Mouse (Mus musculus): ENCODE results near the gene Dbnl. TPM values are rescaled to one million over a fixed set of nuclear protein-coding genes. Genes with fewer than 3 reads are reported as not detected.

The Dbnl gene
- 120 TPM for polyA plus RNA-seq (2021)

- H3K27me3 ChIP-seq = no peaks in the 10 kb centered on the region
- TF ChIP-seq CTCF (IDR thresholded peaks at IDR 0.05) = peak; percentile 95
- CTCF ChIA-PET = interaction anchor here (1.0 to 2.5 kb wide), 10 partner anchors 40 to 121 kb away, joined by 3 to 7 read pairs (median 4); partner anchors contain the start of gene Polm
- POLR2A ChIA-PET = interaction anchor here (1.3 kb wide), 1 partner anchor 9 kb away, joined by 3 read pairs; no protein-coding TSS in a partner anchor
- ATAC-seq (peak; percentile 90), DNase-seq (ENCODE audit: low read depth, low spot score) (peak; percentile 55)
- in situ Hi-C loops (cut with MboI; ENCODE audit: low pct_unique_long_range_greater_than_20kb) = loop anchor here (5.0 to 10.0 kb wide), 2 partner anchors 104 to 304 kb away; no protein-coding TSS in a partner anchor
Measured at GRCm38 (mm10) chr11:5788056-5789014, at the start of gene Dbnl. TSS of gene Dbnl (plus strand) at chr11:5788488.

- CTCF ChIA-PET = interaction anchor here (1.4 kb wide), 1 partner anchor 147 kb away, joined by 3 read pairs; no protein-coding TSS in a partner anchor
- in situ Hi-C loops (cut with MboI; ENCODE audit: low pct_unique_long_range_greater_than_20kb) = no loop called here
- ATAC-seq (no peak), DNase-seq (ENCODE audit: low read depth, low spot score) (no peak)
- TF ChIP-seq CTCF (IDR thresholded peaks at IDR 0.05) = no peak
- POLR2A ChIA-PET = interaction anchor here (0.7 kb wide), 1 partner anchor 9 kb away, joined by 5 read pairs; no protein-coding TSS in a partner anchor
- no peaks in the 10 kb centered on the region for H3K27me3 ChIP-seq
Measured at GRCm38 (mm10) chr11:5738888-5739632, 49.2 kb upstream of the Dbnl start.

- ChIA-PET CTCF (interaction anchor here (1.4 kb wide), 1 partner anchor 146 kb away, joined by 3 read pairs; no protein-coding TSS in a partner anchor), POLR2A (interaction anchor here (0.7 to 2.4 kb wide), 2 partner anchors 10 to 21 kb away, joined by 5 to 10 read pairs; no protein-coding TSS in a partner anchor)
- no peak for ATAC-seq
- no peak for DNase-seq (ENCODE audit: low read depth, low spot score)
- in situ Hi-C loops (cut with MboI; ENCODE audit: low pct_unique_long_range_greater_than_20kb) = no loop called here
- no peak for TF ChIP-seq CTCF (IDR thresholded peaks at IDR 0.05)
- no peaks in the 10 kb centered on the region for H3K27me3 ChIP-seq
Measured at GRCm38 (mm10) chr11:5739846-5740245, 48.4 kb upstream of the Dbnl start.

- DNase-seq (ENCODE audit: low read depth, low spot score) (no peak), ATAC-seq (peak; percentile 23)
- in situ Hi-C loops (cut with MboI; ENCODE audit: low pct_unique_long_range_greater_than_20kb) = no loop called here
- ChIA-PET POLR2A (interaction anchor here (1.0 to 2.4 kb wide), 3 partner anchors 8 to 52 kb away, joined by 3 to 10 read pairs (median 4); no protein-coding TSS in a partner anchor), CTCF (interaction anchor here (1.3 to 2.5 kb wide), 3 partner anchors 10 to 48 kb away, joined by 4 to 7 read pairs (median 7); partner anchors contain the start of gene Dbnl)
- no peak for TF ChIP-seq CTCF (IDR thresholded peaks at IDR 0.05)
- no peaks in the 10 kb centered on the region for H3K27me3 ChIP-seq
Measured at GRCm38 (mm10) chr11:5740599-5740964, 47.7 kb upstream of the Dbnl start.

- no peak for DNase-seq (ENCODE audit: low read depth, low spot score)
Measured at GRCm38 (mm10) chr11:5740965-5741627, 47.2 kb upstream of the Dbnl start.

GRCm38 (mm10) chr11:5742106-5742505 lies 46.2 kb upstream of the Dbnl start:
- ChIA-PET CTCF (interaction anchor here (0.7 to 2.5 kb wide), 7 partner anchors 10 to 211 kb away, joined by 3 to 7 read pairs (median 4); partner anchors contain the start of gene Dbnl), POLR2A (interaction anchor here (2.4 kb wide), 1 partner anchor 19 kb away, joined by 10 read pairs; no protein-coding TSS in a partner anchor)
- no peaks in the 10 kb centered on the region for H3K27me3 ChIP-seq
- in situ Hi-C loops (cut with MboI; ENCODE audit: low pct_unique_long_range_greater_than_20kb) = no loop called here
- TF ChIP-seq CTCF (IDR thresholded peaks at IDR 0.05) = peak; percentile 72
- DNase-seq (ENCODE audit: low read depth, low spot score) = no peak
- no peak for ATAC-seq

More at GRCm38 (mm10) chr11:5740965-5741627, 47.2 kb upstream of the Dbnl start:
- no peaks in the 10 kb centered on the region for H3K27me3 ChIP-seq
- ATAC-seq = peak; percentile 91
- CTCF ChIA-PET = interaction anchor here (0.7 to 2.5 kb wide), 6 partner anchors 9 to 212 kb away, joined by 3 to 7 read pairs (median 4); partner anchors contain the start of gene Dbnl
- POLR2A ChIA-PET = interaction anchor here (1.0 to 2.4 kb wide), 3 partner anchors 9 to 51 kb away, joined by 3 to 10 read pairs (median 4); no protein-coding TSS in a partner anchor
- no peak for TF ChIP-seq CTCF (IDR thresholded peaks at IDR 0.05)
- in situ Hi-C loops (cut with MboI; ENCODE audit: low pct_unique_long_range_greater_than_20kb) = no loop called here

- ChIA-PET POLR2A (interaction anchor here (1.2 kb wide), 1 partner anchor 18 kb away, joined by 4 read pairs; no protein-coding TSS in a partner anchor), CTCF (no interaction called here)
- no peak for TF ChIP-seq CTCF (IDR thresholded peaks at IDR 0.05)
- ATAC-seq (no peak), DNase-seq (ENCODE audit: low read depth, low spot score) (no peak)
- no peaks in the 10 kb centered on the region for H3K27me3 ChIP-seq
- in situ Hi-C loops (cut with MboI; ENCODE audit: low pct_unique_long_range_greater_than_20kb) = no loop called here
Measured at GRCm38 (mm10) chr11:5744951-5745350, 43.3 kb upstream of the Dbnl start.

- no peak for TF ChIP-seq CTCF (IDR thresholded peaks at IDR 0.05)
- in situ Hi-C loops (cut with MboI; ENCODE audit: low pct_unique_long_range_greater_than_20kb) = no loop called here
- ChIA-PET CTCF (interaction anchor here (1.4 kb wide), 1 partner anchor 11 kb away, joined by 3 read pairs; no protein-coding TSS in a partner anchor), POLR2A (no interaction called here)
- ATAC-seq (no peak), DNase-seq (ENCODE audit: low read depth, low spot score) (no peak)
- H3K27me3 ChIP-seq = no peaks in the 10 kb centered on the region
Measured at GRCm38 (mm10) chr11:5753755-5754154, 34.5 kb upstream of the Dbnl start.

Measured in Patski (cell line).